Mouse (Mus musculus): ENCODE data around the gene Ruvbl1. TPM values are rescaled to one million over a fixed set of nuclear protein-coding genes. Genes with fewer than 3 reads are reported as not detected.

Ruvbl1 gene
- 153 and 163 TPM in 2 replicates for polyA plus RNA-seq (2014; fragmentation: Nextera tagmentation; extraction: Ambion mirVana)

GRCm38 (mm10) chr6:88465181-88465920 is at the start of gene Ruvbl1:
Ruvbl1 (plus strand) TSS chr6:88465409.
- TF ChIP-seq CTCF (IDR thresholded peaks at IDR 0.05; ENCODE audit: low read depth), result no peak
- under 1% methylated on average over 37 of the region's 42 CpGs for WGBS
- Histone ChIP-seq H3K4me1 (ENCODE audit: insufficient read depth) (no peaks in the 10 kb centered on the region), H3K27ac (ENCODE audit: low read depth) (no peak within 1 kb of the TSS), H3K9me3 (ENCODE audit: low read depth, low read length) (no peaks in the 10 kb centered on the region), H3K4me3 (ENCODE audit: low read depth, low read length) (peak within 1 kb of the TSS; percentile 80), H3K9ac (peak within 1 kb of the TSS; percentile 72), H3K36me3 (ENCODE audit: insufficient read depth) (peaks cover 20% of the 10 kb centered on the region), H3K4me2 (peak within 1 kb of the TSS; percentile 75), H3K27me3 (ENCODE audit: insufficient read depth, low read length) (no peaks in the 10 kb centered on the region)
- DNase-seq, result peak; percentile 99
- peak; percentile 99 for ATAC-seq (ENCODE audit: insufficient read depth)

DNA sequence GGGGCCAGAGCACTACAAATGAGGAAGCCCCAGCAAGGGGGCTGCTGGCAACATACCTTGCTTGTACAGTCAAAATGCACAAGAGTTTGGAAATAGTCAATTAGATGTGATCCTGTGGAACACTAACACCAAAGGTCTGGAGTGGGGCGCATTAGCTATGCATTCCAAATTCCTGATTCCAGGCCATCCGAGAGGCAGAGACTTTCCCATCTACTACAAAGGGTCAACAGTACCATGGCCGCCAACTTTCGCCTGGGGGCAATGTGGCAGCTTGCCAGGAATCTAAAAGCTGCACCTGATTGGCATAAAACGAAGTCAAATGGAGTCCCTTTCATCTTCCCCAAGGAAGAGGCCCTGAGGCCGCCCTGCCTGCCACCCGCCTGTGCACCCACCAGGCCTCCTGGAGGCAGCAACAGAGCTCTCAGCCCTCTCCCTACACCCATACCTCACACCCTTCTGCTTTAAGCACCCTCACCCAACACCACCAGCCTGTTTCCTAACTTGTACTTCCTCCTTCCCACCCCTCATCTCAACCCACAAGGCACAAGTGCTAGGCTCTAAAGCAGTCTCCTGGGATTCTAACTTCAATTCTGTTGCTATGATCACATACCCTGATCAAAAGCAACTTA is 49.0 kb upstream of the Ruvbl1 start:
- H3K4me2 ChIP-seq, result no peak overlapping the region
- H3K27ac ChIP-seq (ENCODE audit: low read depth), result no peak overlapping the region
- no peaks in the 10 kb centered on the region for H3K36me3 ChIP-seq (ENCODE audit: insufficient read depth)
- ATAC-seq (ENCODE audit: insufficient read depth), result no peak
- no peak for DNase-seq
- no peak overlapping the region for H3K9ac ChIP-seq
- no peaks in the 10 kb centered on the region for H3K27me3 ChIP-seq (ENCODE audit: insufficient read depth, low read length)
- no peaks in the 10 kb centered on the region for H3K9me3 ChIP-seq (ENCODE audit: low read depth, low read length)
- 64% methylated on average over 7 of the region's 7 CpGs for WGBS
- no peak for TF ChIP-seq CTCF (IDR thresholded peaks at IDR 0.05; ENCODE audit: low read depth)
- H3K4me3 ChIP-seq (ENCODE audit: low read depth, low read length), result no peak overlapping the region
- H3K4me1 ChIP-seq (ENCODE audit: insufficient read depth), result no peaks in the 10 kb centered on the region

DNA sequence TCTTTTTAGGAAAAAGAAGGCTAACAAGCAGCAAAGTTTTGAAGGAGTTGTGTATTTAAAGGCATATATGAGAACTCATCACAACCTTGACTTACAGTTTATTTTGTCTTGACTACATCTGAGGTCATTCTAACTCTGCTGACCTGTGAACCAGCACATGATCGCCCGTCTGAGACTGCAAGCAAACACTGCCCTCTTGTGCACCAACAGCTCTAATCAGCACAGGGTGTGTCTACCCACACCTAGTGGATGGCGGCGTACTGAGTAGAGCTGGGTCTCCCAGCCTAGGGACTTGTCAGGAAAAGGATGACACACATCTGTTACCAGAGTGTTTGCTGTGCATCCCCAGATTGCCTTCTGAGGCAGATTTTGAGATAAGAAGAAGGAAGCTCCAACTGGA is 34.0 kb upstream of the Ruvbl1 start:
- WGBS, result 13% methylated on average over 4 of the region's 4 CpGs

DNA sequence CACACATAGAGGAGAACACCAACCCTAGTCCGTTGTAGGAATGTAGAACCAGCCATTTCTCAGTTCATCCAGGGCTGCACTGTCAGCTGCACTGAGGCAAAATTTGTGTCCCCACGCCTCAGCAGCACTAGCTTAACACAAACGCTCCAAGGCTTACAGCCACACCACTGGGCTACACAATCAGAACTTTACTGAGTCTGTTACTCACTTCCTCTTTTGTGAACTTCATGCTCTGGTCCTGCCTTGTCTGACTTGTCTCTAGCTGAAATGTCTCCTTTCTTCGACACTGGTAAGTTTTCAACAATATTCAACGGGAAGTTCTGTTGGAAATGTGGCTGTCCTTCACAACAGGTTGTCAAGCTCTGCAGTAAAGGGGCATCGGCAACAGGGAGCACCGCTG is 29.6 kb upstream of the Ruvbl1 start:
- ATAC-seq (ENCODE audit: insufficient read depth), result no peak

More for the DNA sequence above, 34.0 kb upstream of the Ruvbl1 start:
- no peak overlapping the region for H3K4me3 ChIP-seq (ENCODE audit: low read depth, low read length)
- no peak overlapping the region for H3K27ac ChIP-seq (ENCODE audit: low read depth)
- H3K9ac ChIP-seq, result no peak overlapping the region
- H3K36me3 ChIP-seq (ENCODE audit: insufficient read depth), result no peaks in the 10 kb centered on the region
- no peak for ATAC-seq (ENCODE audit: insufficient read depth)
- no peaks in the 10 kb centered on the region for H3K4me1 ChIP-seq (ENCODE audit: insufficient read depth)
- no peaks in the 10 kb centered on the region for H3K27me3 ChIP-seq (ENCODE audit: insufficient read depth, low read length)
- TF ChIP-seq CTCF (IDR thresholded peaks at IDR 0.05; ENCODE audit: low read depth), result peak; percentile 73
- H3K4me2 ChIP-seq, result no peak overlapping the region
- DNase-seq, result peak; percentile 60
- H3K9me3 ChIP-seq (ENCODE audit: low read depth, low read length), result no peaks in the 10 kb centered on the region

GRCm38 (mm10) chr6:88439056-88439455 is 26.2 kb upstream of the Ruvbl1 start:
- no peak for TF ChIP-seq CTCF (IDR thresholded peaks at IDR 0.05; ENCODE audit: low read depth)
- Histone ChIP-seq H3K4me2 (no peak overlapping the region), H3K27ac (ENCODE audit: low read depth) (no peak overlapping the region), H3K9ac (no peak overlapping the region), H3K27me3 (ENCODE audit: insufficient read depth, low read length) (no peaks in the 10 kb centered on the region), H3K9me3 (ENCODE audit: low read depth, low read length) (no peaks in the 10 kb centered on the region), H3K36me3 (ENCODE audit: insufficient read depth) (no peaks in the 10 kb centered on the region), H3K4me3 (ENCODE audit: low read depth, low read length) (no peak overlapping the region), H3K4me1 (ENCODE audit: insufficient read depth) (no peaks in the 10 kb centered on the region)
- no peak for ATAC-seq (ENCODE audit: insufficient read depth)
- DNase-seq, result no peak
- WGBS, result 78% methylated on average over 4 of the region's 4 CpGs

More for the DNA sequence above, 29.6 kb upstream of the Ruvbl1 start:
- Histone ChIP-seq H3K9ac (no peak overlapping the region), H3K9me3 (ENCODE audit: low read depth, low read length) (no peaks in the 10 kb centered on the region), H3K4me2 (no peak overlapping the region), H3K27ac (ENCODE audit: low read depth) (no peak overlapping the region), H3K4me1 (ENCODE audit: insufficient read depth) (no peaks in the 10 kb centered on the region), H3K27me3 (ENCODE audit: insufficient read depth, low read length) (no peaks in the 10 kb centered on the region), H3K4me3 (ENCODE audit: low read depth, low read length) (no peak overlapping the region), H3K36me3 (ENCODE audit: insufficient read depth) (no peaks in the 10 kb centered on the region)
- no peak for DNase-seq
- no peak for TF ChIP-seq CTCF (IDR thresholded peaks at IDR 0.05; ENCODE audit: low read depth)
- 83% methylated on average over 7 of the region's 7 CpGs for WGBS

GRCm38 (mm10) chr6:88442551-88442950 is 22.7 kb upstream of the Ruvbl1 start:
- no peak for TF ChIP-seq CTCF (IDR thresholded peaks at IDR 0.05; ENCODE audit: low read depth)
- Histone ChIP-seq H3K4me2 (no peak overlapping the region), H3K36me3 (ENCODE audit: insufficient read depth) (no peaks in the 10 kb centered on the region), H3K27ac (ENCODE audit: low read depth) (no peak overlapping the region), H3K4me3 (ENCODE audit: low read depth, low read length) (no peak overlapping the region), H3K27me3 (ENCODE audit: insufficient read depth, low read length) (no peaks in the 10 kb centered on the region), H3K9ac (no peak overlapping the region), H3K4me1 (ENCODE audit: insufficient read depth) (peaks cover 3% of the 10 kb centered on the region; the same call in 1 of the 2 replicates), H3K9me3 (ENCODE audit: low read depth, low read length) (no peaks in the 10 kb centered on the region)
- DNase-seq (no peak), ATAC-seq (ENCODE audit: insufficient read depth) (no peak)
- WGBS, result 77% methylated on average over 3 of the region's 3 CpGs

- TF ChIP-seq CTCF (IDR thresholded peaks at IDR 0.05; ENCODE audit: low read depth), result no peak
- WGBS, result 70% methylated on average over 3 of the region's 3 CpGs
- Histone ChIP-seq H3K9ac (no peak overlapping the region), H3K4me2 (no peak overlapping the region), H3K27ac (ENCODE audit: low read depth) (no peak overlapping the region), H3K4me1 (ENCODE audit: insufficient read depth) (peaks cover 3% of the 10 kb centered on the region; the same call in 1 of the 2 replicates), H3K4me3 (ENCODE audit: low read depth, low read length) (no peak overlapping the region), H3K9me3 (ENCODE audit: low read depth, low read length) (no peaks in the 10 kb centered on the region), H3K27me3 (ENCODE audit: insufficient read depth, low read length) (no peaks in the 10 kb centered on the region), H3K36me3 (ENCODE audit: insufficient read depth) (no peaks in the 10 kb centered on the region)
- no peak for DNase-seq
- no peak for ATAC-seq (ENCODE audit: insufficient read depth)
These were observed 21.8 kb upstream of the Ruvbl1 start for GRCm38 (mm10) chr6:88443446-88443845.
